Mouse (Mus musculus) skeletal muscle tissue, adult 2 months (tissue): ENCODE data around the gene Ankrd24.

Experiments
- DNase-seq: peaks from one replicate; pipeline ENCODE4 v3.0.0-alpha.2; 2012; ENCODE audit warnings: low read depth, low spot score

Gene Ankrd24

GRCm38 (mm10) chr10:81628390-81628789 is at the start of gene Ankrd24:
Gene Ankrd24, plus strand, starts transcription at chr10:81628540.
- no peak for DNase-seq

GRCm38 (mm10) chr10:81579967-81580366 is 48.4 kb upstream of the Ankrd24 start:
- DNase-seq = no peak

GRCm38 (mm10) chr10:81580441-81581070 is 47.8 kb upstream of the Ankrd24 start:
- DNase-seq = no peak

GRCm38 (mm10) chr10:81583347-81583746 is 45.0 kb upstream of the Ankrd24 start:
- no peak for DNase-seq

GRCm38 (mm10) chr10:81588739-81589138 is 39.6 kb upstream of the Ankrd24 start:
- no peak for DNase-seq

GRCm38 (mm10) chr10:81591846-81592245 is 36.5 kb upstream of the Ankrd24 start:
- no peak for DNase-seq

- no peak for DNase-seq
Observed at GRCm38 (mm10) chr10:81592631-81593030, 35.7 kb upstream of the Ankrd24 start.

GRCm38 (mm10) chr10:81593223-81593622 is 35.1 kb upstream of the Ankrd24 start:
- no peak for DNase-seq

GRCm38 (mm10) chr10:81593935-81594334 is 34.4 kb upstream of the Ankrd24 start:
- no peak for DNase-seq

GRCm38 (mm10) chr10:81595599-81595998 is 32.7 kb upstream of the Ankrd24 start:
- no peak for DNase-seq

GRCm38 (mm10) chr10:81596611-81597010 is 31.7 kb upstream of the Ankrd24 start:
- no peak for DNase-seq

- DNase-seq = peak; percentile 47
Observed at GRCm38 (mm10) chr10:81597137-81597950, 31.0 kb upstream of the Ankrd24 start.

- no peak for DNase-seq
Observed at GRCm38 (mm10) chr10:81598342-81598741, 30.0 kb upstream of the Ankrd24 start.

- DNase-seq = no peak
Observed at GRCm38 (mm10) chr10:81598871-81599270, 29.5 kb upstream of the Ankrd24 start.

- no peak for DNase-seq
Observed at GRCm38 (mm10) chr10:81599630-81600029, 28.7 kb upstream of the Ankrd24 start.

GRCm38 (mm10) chr10:81600096-81600495 is 28.2 kb upstream of the Ankrd24 start:
- DNase-seq = no peak

GRCm38 (mm10) chr10:81600738-81601203 is 27.6 kb upstream of the Ankrd24 start, which contains the start of gene Tle6:
Gene Tle6, minus strand, starts transcription at chr10:81601073.
- peak; percentile 98 for DNase-seq

- DNase-seq = no peak
Observed at GRCm38 (mm10) chr10:81601396-81601905, 26.9 kb upstream of the Ankrd24 start.

GRCm38 (mm10) chr10:81602741-81603151 is 25.6 kb upstream of the Ankrd24 start:
- peak; percentile 47 for DNase-seq

GRCm38 (mm10) chr10:81604019-81604967 is 24.0 kb upstream of the Ankrd24 start:
- DNase-seq = no peak

GRCm38 (mm10) chr10:81604968-81605665 is 23.2 kb upstream of the Ankrd24 start:
- DNase-seq = peak; percentile 88
